Mouse (Mus musculus): ENCODE results near the gene Rab8b.

DNA sequence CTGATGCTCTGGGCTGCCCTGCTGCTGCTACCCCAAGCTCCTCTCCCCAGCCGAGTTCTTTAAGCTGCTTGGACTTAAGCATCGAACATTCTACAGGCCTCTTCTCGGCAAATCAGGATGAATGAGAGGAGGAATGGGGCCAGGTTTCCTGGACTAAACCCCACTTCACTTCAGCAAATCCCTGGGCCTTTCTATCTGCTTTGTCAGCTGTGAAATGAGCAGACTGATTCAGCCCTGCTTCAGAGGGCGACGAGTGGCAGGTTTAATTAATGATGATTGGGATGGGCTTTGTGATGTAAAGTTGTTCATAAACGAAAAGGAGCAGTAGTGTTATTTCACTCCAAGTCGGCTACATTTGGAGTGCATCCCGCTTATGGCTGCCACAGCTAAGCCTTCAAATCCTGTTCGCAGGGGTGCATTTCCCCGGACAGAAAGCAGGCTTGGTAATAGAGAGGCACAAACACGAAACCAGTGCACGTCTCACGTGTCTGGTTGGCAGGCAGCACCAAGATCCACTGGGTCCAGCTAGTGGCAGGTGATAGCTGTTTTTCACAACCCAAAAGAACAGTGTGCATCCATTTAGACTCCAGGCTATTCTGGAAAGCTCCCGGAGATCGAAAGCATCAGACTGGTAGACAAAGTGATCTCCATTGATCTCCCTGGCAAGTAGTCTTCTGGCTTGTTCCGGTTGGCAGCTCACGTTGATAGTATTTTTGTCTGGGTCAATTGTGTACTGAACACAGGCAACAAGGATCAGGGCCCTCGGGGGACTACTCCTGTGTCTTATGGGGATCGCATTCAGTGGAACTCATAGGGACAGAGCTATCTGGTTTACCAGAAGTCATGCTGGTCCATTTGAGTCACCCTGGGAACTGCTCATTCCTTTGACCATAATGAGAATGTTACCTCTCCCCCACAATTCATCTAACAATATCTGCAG lies 14.7 kb upstream of the Rab8b start:
- TF ChIP-seq CTCF (IDR thresholded peaks at IDR 0.05; ENCODE audit: low read depth, low read length) (no peak), POLR2A (IDR thresholded peaks at IDR 0.05; ENCODE audit: extremely low read depth, insufficient read depth, low read length) (no peak)

Measured in liver, adult 2 months (tissue).